In genomic region chr1:191224302-191224980, GRCm38 (mm10) we compare ENCODE assay signal across 7 mouse cellular contexts. TPM values are rescaled to one million over a fixed set of nuclear protein-coding genes. Genes with fewer than 3 reads are reported as not detected.
A peak's percentile ranks its signal among the peaks of the same experiment; 100 is the strongest.
DNase-seq lines count a peak whose midpoint lies in the region; ATAC-seq and TF ChIP-seq lines count a peak whose summit lies in the region.

No protein-coding gene starts in this region.

- no peaks in the 10 kb centered on the region for H3K9me3 ChIP-seq in intestine, postnatal 0 days (ENCODE audit: control insufficient read depth)
- H3K9me3 ChIP-seq in midbrain, embryonic 12.5 days = no peaks in the 10 kb centered on the region

- no peak; the same call in 1 of the 2 replicates for TF ChIP-seq CTCF in intestine, postnatal 0 days (IDR thresholded peaks at IDR 0.05; ENCODE audit: low read depth)
- no peak for TF ChIP-seq CTCF in small intestine, adult 2 months (IDR thresholded peaks at IDR 0.05; ENCODE audit: extremely low read depth, insufficient read length, insufficient replicate concordance, low read depth, low read length)

- H3K4me2 ChIP-seq in intestine, postnatal 0 days (replicated peaks; ENCODE audit: low read depth) = peak overlapping the region; percentile 98
- H3K4me2 ChIP-seq in midbrain, embryonic 12.5 days (replicated peaks) = peak overlapping the region; percentile 96

- H3K9ac ChIP-seq in intestine, postnatal 0 days (ENCODE audit: low read depth, low read length) = peak overlapping the region; percentile 66
- H3K9ac ChIP-seq in midbrain, embryonic 12.5 days (replicated peaks) = peak overlapping the region; percentile 82

- ATAC-seq in intestine, postnatal 0 days = peak; percentile 88
- ATAC-seq in midbrain, embryonic 12.5 days (ENCODE audit: low FRiP score, low read depth) = peak; percentile 89

- no peaks in the 10 kb centered on the region for H3K27me3 ChIP-seq in intestine, postnatal 0 days (replicated peaks; ENCODE audit: control insufficient read depth, insufficient read depth, low read length)
- 0 out of 2 replicates have a peak, but pooled peaks cover 5% of the 10 kb centered on the region for H3K27me3 ChIP-seq in midbrain, embryonic 12.5 days
- H3K27me3 ChIP-seq in small intestine, adult 2 months (ENCODE audit: control insufficient read depth, insufficient read depth, low read length) = no peaks in the 10 kb centered on the region

- peak overlapping the region; percentile 94 for H3K27ac ChIP-seq in intestine, postnatal 0 days (ENCODE audit: low read depth, low read length)
- no peak overlapping the region for H3K27ac ChIP-seq in midbrain, embryonic 12.5 days (replicated peaks)
- H3K27ac ChIP-seq in small intestine, adult 2 months (ENCODE audit: insufficient read depth, low read depth, low read length) = peak overlapping the region; percentile 85

- peak; percentile 94 for DNase-seq in adrenal gland, adult 2 months
- DNase-seq in embryo, embryonic 11.5 days (ENCODE audit: low read depth, low spot score) = peak; percentile 89
- peak; percentile 84 to 94 for DNase-seq in gastrocnemius, postnatal 4 days (ENCODE audit: low spot score in 2 of 2)
- DNase-seq in left cerebral cortex, postnatal 4 days = peak; percentile 93

- peak; percentile 17; the same call in 1 of the 2 replicates for TF ChIP-seq POLR2A in small intestine, adult 2 months (IDR thresholded peaks at IDR 0.05; ENCODE audit: low read depth, low read length)

- 0 out of 2 replicates have a peak, but pooled peaks cover 7% of the 10 kb centered on the region for H3K4me1 ChIP-seq in intestine, postnatal 0 days (replicated peaks; ENCODE audit: control insufficient read depth, insufficient read depth, low read length)
- H3K4me1 ChIP-seq in midbrain, embryonic 12.5 days = peaks cover 15% of the 10 kb centered on the region
- H3K4me1 ChIP-seq in small intestine, adult 2 months (ENCODE audit: control insufficient read depth, insufficient read depth, insufficient read length, low read length) = peaks cover 3% of the 10 kb centered on the region

- H3K4me3 ChIP-seq in intestine, postnatal 0 days (ENCODE audit: low read depth, low read length) = peak overlapping the region; percentile 74
- peak overlapping the region; percentile 84 for H3K4me3 ChIP-seq in midbrain, embryonic 12.5 days
- peak overlapping the region; percentile 73 for H3K4me3 ChIP-seq in small intestine, adult 2 months (ENCODE audit: low read depth, low read length)

- intact Hi-C loops in left cerebral cortex, postnatal 4 days (cut with DNase I) = no loop called here

- WGBS in intestine, postnatal 0 days = under 1% methylated on average over 57 of the region's 57 CpGs
- 2% methylated on average over 57 of the region's 57 CpGs for WGBS in midbrain, embryonic 12.5 days
- WGBS in small intestine, adult 2 months = under 1% methylated on average over 57 of the region's 57 CpGs

- H3K36me3 ChIP-seq in intestine, postnatal 0 days (ENCODE audit: control insufficient read depth, insufficient read depth) = no peaks in the 10 kb centered on the region
- no peaks in the 10 kb centered on the region for H3K36me3 ChIP-seq in midbrain, embryonic 12.5 days
- H3K36me3 ChIP-seq in small intestine, adult 2 months (ENCODE audit: control insufficient read depth, insufficient read depth, low read length) = no peaks in the 10 kb centered on the region

RNA-seq across cellular contexts. Expression of gene Atf3, which starts 6.6 kb away (rescaled TPM):
- 1 to 10 TPM; 3.0 to 3.6 TPM for total RNA-seq in adrenal gland, adult 2 months (2021)
- polyA plus RNA-seq in adrenal gland, adult 2 months (2012; rRNA removed) = 1.1 and 2.8 TPM in 2 replicates
- total RNA-seq in gastrocnemius, postnatal 4 days (2021) = 10 to 100 TPM in 1 of 2 experiments, 1 to 10 TPM in 1; 9.7 to 13.9 TPM
- 5.0 and 6.7 TPM in 2 replicates for polyA plus RNA-seq in intestine, postnatal 0 days (2015; fragmentation: Nextera tagmentation; extraction: Ambion mirVana)
- total RNA-seq in left cerebral cortex, postnatal 4 days (2021) = under 1 TPM; 0.58 to 0.99 TPM
- 1.5 and 2.1 TPM in 2 replicates for polyA plus RNA-seq in midbrain, embryonic 12.5 days (2016; fragmentation: Nextera tagmentation; extraction: Ambion mirVana)
- polyA plus RNA-seq in small intestine, adult 2 months (2012; rRNA removed) = 7.8 and 41.0 TPM in 2 replicates

RNA-seq across cellular contexts. Expression of gene Fam71a, which starts 59.8 kb away (rescaled TPM):
- not detected for total RNA-seq in adrenal gland, adult 2 months (2021)
- polyA plus RNA-seq in adrenal gland, adult 2 months (2012; rRNA removed) = not detected in 2 replicates
- total RNA-seq in gastrocnemius, postnatal 4 days (2021) = not detected
- polyA plus RNA-seq in intestine, postnatal 0 days (2015; fragmentation: Nextera tagmentation; extraction: Ambion mirVana) = not detected in 2 replicates
- not detected for total RNA-seq in left cerebral cortex, postnatal 4 days (2021)
- not detected in 2 replicates for polyA plus RNA-seq in midbrain, embryonic 12.5 days (2016; fragmentation: Nextera tagmentation; extraction: Ambion mirVana)
- not detected in 2 replicates for polyA plus RNA-seq in small intestine, adult 2 months (2012; rRNA removed)
